Mouse (Mus musculus): Measurements from ENCODE around the gene Cd6. TPM values are rescaled to one million over a fixed set of nuclear protein-coding genes. Genes with fewer than 3 reads are reported as not detected.

Cd6 gene
- polyA plus RNA-seq (2014; fragmentation: Nextera tagmentation; extraction: Ambion mirVana): 0.28 TPM in 1 of 2 replicates, not detected in the other

- WGBS: 90% methylated on average over 16 of the region's 16 CpGs
- Histone ChIP-seq H3K36me3 (ENCODE audit: control insufficient read depth, insufficient read depth, low read length) (no peaks in the 10 kb centered on the region), H3K27ac (ENCODE audit: low read depth, low read length) (no peak within 1 kb of the TSS), H3K9me3 (ENCODE audit: control insufficient read depth, low read length) (no peaks in the 10 kb centered on the region), H3K9ac (ENCODE audit: low read length) (no peak within 1 kb of the TSS), H3K4me1 (replicated peaks; ENCODE audit: control insufficient read depth, insufficient read depth, low read length) (no peaks in the 10 kb centered on the region), H3K4me2 (ENCODE audit: low read depth, low read length, severe bottlenecking) (no peak within 1 kb of the TSS), H3K27me3 (ENCODE audit: control insufficient read depth, insufficient read depth, low read length) (no peaks in the 10 kb centered on the region), H3K4me3 (ENCODE audit: low read depth, low read length) (no peak within 1 kb of the TSS)
- ATAC-seq (replicated peaks; ENCODE audit: low FRiP score): no peak
- DNase-seq (ENCODE audit: low spot score): no peak
Measured at GRCm38 (mm10) chr19:10829436-10830175, at the start of gene Cd6. Gene Cd6 (minus strand): TSS chr19:10830058.

GRCm38 (mm10) chr19:10878201-10878837, 48.5 kb upstream of the Cd6 start:
- ATAC-seq (replicated peaks; ENCODE audit: low FRiP score): no peak
- DNase-seq (ENCODE audit: low spot score): no peak
- Histone ChIP-seq H3K27ac (ENCODE audit: low read depth, low read length) (no peak overlapping the region), H3K4me1 (replicated peaks; ENCODE audit: control insufficient read depth, insufficient read depth, low read length) (peaks cover 7% of the 10 kb centered on the region), H3K4me2 (ENCODE audit: low read depth, low read length, severe bottlenecking) (no peak overlapping the region), H3K36me3 (ENCODE audit: control insufficient read depth, insufficient read depth, low read length) (peaks cover 7% of the 10 kb centered on the region), H3K9ac (ENCODE audit: low read length) (no peak overlapping the region), H3K4me3 (ENCODE audit: low read depth, low read length) (no peak overlapping the region), H3K9me3 (ENCODE audit: control insufficient read depth, low read length) (no peaks in the 10 kb centered on the region), H3K27me3 (ENCODE audit: control insufficient read depth, insufficient read depth, low read length) (no peaks in the 10 kb centered on the region)
- WGBS: 88% methylated on average over 7 of the region's 7 CpGs

- Histone ChIP-seq H3K4me1 (replicated peaks; ENCODE audit: control insufficient read depth, insufficient read depth, low read length) (peaks cover 7% of the 10 kb centered on the region; the same call in 1 of the 2 replicates), H3K27ac (ENCODE audit: low read depth, low read length) (no peak overlapping the region), H3K4me2 (ENCODE audit: low read depth, low read length, severe bottlenecking) (no peak overlapping the region), H3K36me3 (ENCODE audit: control insufficient read depth, insufficient read depth, low read length) (peaks cover 11% of the 10 kb centered on the region), H3K9ac (ENCODE audit: low read length) (no peak overlapping the region), H3K4me3 (ENCODE audit: low read depth, low read length) (no peak overlapping the region), H3K27me3 (ENCODE audit: control insufficient read depth, insufficient read depth, low read length) (no peaks in the 10 kb centered on the region), H3K9me3 (ENCODE audit: control insufficient read depth, low read length) (no peaks in the 10 kb centered on the region)
- no peak for ATAC-seq (replicated peaks; ENCODE audit: low FRiP score)
- WGBS: 79% methylated on average over 14 of the region's 14 CpGs
- no peak for DNase-seq (ENCODE audit: low spot score)
Measured at GRCm38 (mm10) chr19:10871328-10871961, 41.6 kb upstream of the Cd6 start.

- 85% methylated on average over 3 of the region's 3 CpGs for WGBS
Measured at GRCm38 (mm10) chr19:10870676-10871075, 40.8 kb upstream of the Cd6 start.

GRCm38 (mm10) chr19:10869886-10870527, 40.1 kb upstream of the Cd6 start, which contains the start of gene Tmem132a:
Gene Tmem132a (minus strand): TSS chr19:10869940.
- Histone ChIP-seq H3K9ac (ENCODE audit: low read length) (peak within 1 kb of the TSS; percentile 96), H3K4me3 (ENCODE audit: low read depth, low read length) (peak within 1 kb of the TSS; percentile 86), H3K4me1 (replicated peaks; ENCODE audit: control insufficient read depth, insufficient read depth, low read length) (peaks cover 7% of the 10 kb centered on the region; the same call in 1 of the 2 replicates), H3K36me3 (ENCODE audit: control insufficient read depth, insufficient read depth, low read length) (peaks cover 20% of the 10 kb centered on the region), H3K27ac (ENCODE audit: low read depth, low read length) (peak within 1 kb of the TSS; percentile 82), H3K27me3 (ENCODE audit: control insufficient read depth, insufficient read depth, low read length) (no peaks in the 10 kb centered on the region), H3K9me3 (ENCODE audit: control insufficient read depth, low read length) (no peaks in the 10 kb centered on the region), H3K4me2 (ENCODE audit: low read depth, low read length, severe bottlenecking) (peak within 1 kb of the TSS; percentile 74)
- DNase-seq (ENCODE audit: low spot score): no peak
- peak; percentile 32 for ATAC-seq (replicated peaks; ENCODE audit: low FRiP score)
- WGBS: 3% methylated on average over 8 of the region's 8 CpGs

More at GRCm38 (mm10) chr19:10870676-10871075, 40.8 kb upstream of the Cd6 start:
- no peaks in the 10 kb centered on the region for H3K27me3 ChIP-seq (ENCODE audit: control insufficient read depth, insufficient read depth, low read length)
- peaks cover 16% of the 10 kb centered on the region for H3K36me3 ChIP-seq (ENCODE audit: control insufficient read depth, insufficient read depth, low read length)
- ATAC-seq (replicated peaks; ENCODE audit: low FRiP score): no peak
- H3K4me3 ChIP-seq (ENCODE audit: low read depth, low read length): no peak overlapping the region
- H3K4me2 ChIP-seq (ENCODE audit: low read depth, low read length, severe bottlenecking): no peak overlapping the region
- H3K9me3 ChIP-seq (ENCODE audit: control insufficient read depth, low read length): no peaks in the 10 kb centered on the region
- no peak overlapping the region for H3K27ac ChIP-seq (ENCODE audit: low read depth, low read length)
- H3K4me1 ChIP-seq (replicated peaks; ENCODE audit: control insufficient read depth, insufficient read depth, low read length): peaks cover 7% of the 10 kb centered on the region; the same call in 1 of the 2 replicates
- DNase-seq (ENCODE audit: low spot score): no peak
- H3K9ac ChIP-seq (ENCODE audit: low read length): no peak overlapping the region

GRCm38 (mm10) chr19:10869241-10869885, 39.5 kb upstream of the Cd6 start:
- peak overlapping the region; percentile 74 for H3K4me2 ChIP-seq (ENCODE audit: low read depth, low read length, severe bottlenecking)
- H3K9ac ChIP-seq (ENCODE audit: low read length): peak overlapping the region; percentile 96
- ATAC-seq (replicated peaks; ENCODE audit: low FRiP score) (peak; percentile 94), DNase-seq (ENCODE audit: low spot score) (peak; percentile 91)
- H3K36me3 ChIP-seq (ENCODE audit: control insufficient read depth, insufficient read depth, low read length): peaks cover 22% of the 10 kb centered on the region
- no peaks in the 10 kb centered on the region for H3K9me3 ChIP-seq (ENCODE audit: control insufficient read depth, low read length)
- H3K27ac ChIP-seq (ENCODE audit: low read depth, low read length): peak overlapping the region; percentile 82
- H3K4me1 ChIP-seq (replicated peaks; ENCODE audit: control insufficient read depth, insufficient read depth, low read length): peaks cover 7% of the 10 kb centered on the region; the same call in 1 of the 2 replicates
- H3K4me3 ChIP-seq (ENCODE audit: low read depth, low read length): peak overlapping the region; percentile 86
- no peaks in the 10 kb centered on the region for H3K27me3 ChIP-seq (ENCODE audit: control insufficient read depth, insufficient read depth, low read length)
- WGBS: under 1% methylated on average over 41 of the region's 43 CpGs

GRCm38 (mm10) chr19:10868623-10869141, 38.8 kb upstream of the Cd6 start:
- peaks cover 22% of the 10 kb centered on the region for H3K36me3 ChIP-seq (ENCODE audit: control insufficient read depth, insufficient read depth, low read length)
- H3K9ac ChIP-seq (ENCODE audit: low read length): peak overlapping the region; percentile 96
- peak overlapping the region; percentile 86 for H3K4me3 ChIP-seq (ENCODE audit: low read depth, low read length)
- 1% methylated on average over 16 of the region's 17 CpGs for WGBS
- H3K27ac ChIP-seq (ENCODE audit: low read depth, low read length): no peak overlapping the region
- peak overlapping the region; percentile 74 for H3K4me2 ChIP-seq (ENCODE audit: low read depth, low read length, severe bottlenecking)
- H3K9me3 ChIP-seq (ENCODE audit: control insufficient read depth, low read length): no peaks in the 10 kb centered on the region
- ATAC-seq (replicated peaks; ENCODE audit: low FRiP score) (peak; percentile 42), DNase-seq (ENCODE audit: low spot score) (no peak)
- no peaks in the 10 kb centered on the region for H3K27me3 ChIP-seq (ENCODE audit: control insufficient read depth, insufficient read depth, low read length)
- H3K4me1 ChIP-seq (replicated peaks; ENCODE audit: control insufficient read depth, insufficient read depth, low read length): peaks cover 7% of the 10 kb centered on the region; the same call in 1 of the 2 replicates

All from forebrain, embryonic 11.5 days (tissue).